Mouse (Mus musculus): ENCODE results near the gene Rnf128. TPM values are rescaled to one million over a fixed set of nuclear protein-coding genes. Genes with fewer than 3 reads are reported as not detected.

Rnf128 gene
- total and polyA plus RNA-seq, 2 experiments from 2014 or later, result 7.4 to 7.7 TPM

DNA sequence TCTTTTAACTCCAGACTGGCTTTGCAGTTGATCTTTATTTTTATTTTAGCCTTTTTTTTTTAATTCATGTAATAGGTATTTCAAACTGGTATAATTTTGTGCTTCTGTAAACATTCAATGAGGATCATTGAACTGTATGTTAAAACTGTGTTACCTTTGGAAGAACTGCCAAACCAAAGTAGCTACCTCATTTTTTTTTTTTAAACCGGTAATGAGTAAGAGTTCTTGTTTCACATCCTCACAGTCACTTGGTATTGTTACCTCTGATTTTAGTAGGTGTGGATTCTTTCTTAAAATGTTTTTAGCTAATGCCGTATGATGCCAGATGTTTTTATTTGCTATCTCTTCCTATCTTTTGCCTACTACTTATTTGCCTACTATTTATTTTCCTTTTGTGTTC, 159.2 kb downstream of the Rnf128 start:
- Histone ChIP-seq H3K4me1 (ENCODE audit: insufficient read depth, low read length) (no peaks in the 10 kb centered on the region), H3K9me3 (ENCODE audit: low read length) (no peaks in the 10 kb centered on the region), H3K4me3 (ENCODE audit: low read length) (no peak overlapping the region), H3K9ac (replicated peaks; ENCODE audit: low read length) (no peak overlapping the region), H3K36me3 (ENCODE audit: insufficient read depth, low read length) (no peaks in the 10 kb centered on the region), H3K27me3 (ENCODE audit: insufficient read depth, low read length) (no peaks in the 10 kb centered on the region), H3K27ac (no peak overlapping the region), H3K4me2 (ENCODE audit: low read depth, low read length) (no peak overlapping the region)
- TF ChIP-seq CTCF (IDR thresholded peaks at IDR 0.05; ENCODE audit: low read depth), result no peak
- 97% methylated on average over 2 of the region's 2 CpGs for WGBS
- ATAC-seq, result no peak
- DNase-seq (ENCODE audit: low spot score), result no peak

Other genes with a start within 250 kb of the Rnf128 start
- not detected in 2 replicates for gene Trap1a, start 229.6 kb upstream of the Rnf128 start, total RNA-seq (2014; rRNA removed)
- gene Trap1a, start 229.6 kb upstream of the Rnf128 start, polyA plus RNA-seq (2015; fragmentation: Nextera tagmentation; extraction: Ambion mirVana), result not detected in 2 replicates
- 0.32 and 0.99 TPM in 2 replicates for gene D330045A20Rik, start 82.9 kb upstream of the Rnf128 start, total RNA-seq (2014; rRNA removed)
- gene D330045A20Rik, start 82.9 kb upstream of the Rnf128 start, polyA plus RNA-seq (2015; fragmentation: Nextera tagmentation; extraction: Ambion mirVana), result 0.66 and 0.90 TPM in 2 replicates
- 0.97 and 0.99 TPM in 2 replicates for gene Tbc1d8b, start 121.7 kb downstream of the Rnf128 start, total RNA-seq (2014; rRNA removed)
- gene Tbc1d8b, start 121.7 kb downstream of the Rnf128 start, polyA plus RNA-seq (2015; fragmentation: Nextera tagmentation; extraction: Ambion mirVana), result 0.39 and 0.63 TPM in 2 replicates
- not detected in 2 replicates for gene Gm15013, start 151.2 kb downstream of the Rnf128 start, total RNA-seq (2014; rRNA removed)
- not detected in 2 replicates for gene Gm15013, start 151.2 kb downstream of the Rnf128 start, polyA plus RNA-seq (2015; fragmentation: Nextera tagmentation; extraction: Ambion mirVana)
- not detected in 2 replicates for gene Ripply1, start 219.0 kb downstream of the Rnf128 start, total RNA-seq (2014; rRNA removed)
- not detected in 2 replicates for gene Ripply1, start 219.0 kb downstream of the Rnf128 start, polyA plus RNA-seq (2015; fragmentation: Nextera tagmentation; extraction: Ambion mirVana)
- gene Cldn2, start 237.5 kb downstream of the Rnf128 start, total RNA-seq (2014; rRNA removed), result 2.1 and 3.2 TPM in 2 replicates
- gene Cldn2, start 237.5 kb downstream of the Rnf128 start, polyA plus RNA-seq (2015; fragmentation: Nextera tagmentation; extraction: Ambion mirVana), result 3.9 and 4.0 TPM in 2 replicates